Mouse (Mus musculus): ENCODE data around the gene Smok3c. TPM values are rescaled to one million over a fixed set of nuclear protein-coding genes. Genes with fewer than 3 reads are reported as not detected.

Smok3c gene
- polyA plus RNA-seq, 1 experiment from 2014 or later, result not detected

- peaks cover 4% of the 10 kb centered on the region; the same call in 1 of the 2 replicates for H3K36me3 ChIP-seq
- H3K4me1 ChIP-seq, result peaks cover 13% of the 10 kb centered on the region
- H3K9ac ChIP-seq, result no peak overlapping the region
- H3K9me3 ChIP-seq (replicated peaks), result no peaks in the 10 kb centered on the region
- H3K4me3 ChIP-seq, result no peak overlapping the region
- H3K27ac ChIP-seq, result no peak overlapping the region
- 95% methylated on average over 2 of the region's 2 CpGs for WGBS
- no peak for ATAC-seq (ENCODE audit: low FRiP score)
- H3K27me3 ChIP-seq, result 0 out of 2 replicates have a peak, but pooled peaks cover 3% of the 10 kb centered on the region
- no peak overlapping the region for H3K4me2 ChIP-seq (replicated peaks)
These were observed 30.9 kb downstream of the Smok3c start for GRCm38 (mm10) chr5:138083936-138084335.

DNA sequence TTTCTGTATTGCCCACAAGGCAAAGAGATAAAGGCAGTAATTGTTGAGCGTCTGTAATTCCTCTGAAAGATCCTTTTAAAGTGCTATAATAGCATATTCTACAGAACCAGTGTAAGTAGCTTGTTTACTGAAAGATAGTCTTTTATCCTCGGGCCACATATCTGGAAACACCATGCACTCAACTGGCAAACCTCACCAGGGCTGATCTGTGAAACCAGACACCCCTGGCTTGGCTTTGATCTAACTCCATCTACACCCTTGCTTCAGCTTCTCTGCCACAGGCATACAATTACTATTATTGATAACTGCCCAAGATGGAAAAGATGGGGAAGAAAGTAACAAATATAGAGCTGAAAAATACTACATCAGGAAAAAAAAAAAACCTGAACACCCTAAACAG is 31.5 kb downstream of the Smok3c start:
- 0 out of 2 replicates have a peak, but pooled peaks have one; percentile 16 for ATAC-seq (ENCODE audit: low FRiP score)
- Histone ChIP-seq H3K4me1 (peaks cover 13% of the 10 kb centered on the region), H3K4me3 (peak overlapping the region; percentile 63), H3K9me3 (replicated peaks) (no peaks in the 10 kb centered on the region), H3K27ac (no peak overlapping the region), H3K36me3 (peaks cover 4% of the 10 kb centered on the region; the same call in 1 of the 2 replicates), H3K27me3 (0 out of 2 replicates have a peak, but pooled peaks cover 3% of the 10 kb centered on the region), H3K4me2 (replicated peaks) (peak overlapping the region; percentile 40), H3K9ac (peak overlapping the region; percentile 93; the same call in 1 of the 2 replicates)
- WGBS, result 75% methylated on average over 2 of the region's 2 CpGs

- H3K36me3 ChIP-seq, result peaks cover 4% of the 10 kb centered on the region; the same call in 1 of the 2 replicates
- H3K9me3 ChIP-seq (replicated peaks), result no peaks in the 10 kb centered on the region
- 0 out of 2 replicates have a peak, but pooled peaks cover 3% of the 10 kb centered on the region for H3K27me3 ChIP-seq
- H3K9ac ChIP-seq, result peak within 1 kb of the TSS; percentile 93
- under 1% methylated on average over 27 of the region's 27 CpGs for WGBS
- peak within 1 kb of the TSS; percentile 63 for H3K4me3 ChIP-seq
- peak; percentile 91 for ATAC-seq (ENCODE audit: low FRiP score)
- peak within 1 kb of the TSS; percentile 78 for H3K4me2 ChIP-seq (replicated peaks)
- peak within 1 kb of the TSS; percentile 79 for H3K27ac ChIP-seq
- peaks cover 13% of the 10 kb centered on the region for H3K4me1 ChIP-seq
These were observed 32.0 kb downstream of the Smok3c start, which contains the start of gene Zkscan1 for GRCm38 (mm10) chr5:138084996-138085395. Gene Zkscan1, plus strand, starts transcription at chr5:138085084.

GRCm38 (mm10) chr5:138085421-138085911 is 32.5 kb downstream of the Smok3c start:
- no peaks in the 10 kb centered on the region for H3K9me3 ChIP-seq (replicated peaks)
- peak overlapping the region; percentile 78 for H3K4me2 ChIP-seq (replicated peaks)
- peak overlapping the region; percentile 93 for H3K9ac ChIP-seq
- peak overlapping the region; percentile 63 for H3K4me3 ChIP-seq
- H3K27me3 ChIP-seq, result 0 out of 2 replicates have a peak, but pooled peaks cover 3% of the 10 kb centered on the region
- H3K36me3 ChIP-seq, result peaks cover 4% of the 10 kb centered on the region; the same call in 1 of the 2 replicates
- no peak for ATAC-seq (ENCODE audit: low FRiP score)
- peak overlapping the region; percentile 79 for H3K27ac ChIP-seq
- H3K4me1 ChIP-seq, result peaks cover 13% of the 10 kb centered on the region
- under 1% methylated on average over 18 of the region's 18 CpGs for WGBS

DNA sequence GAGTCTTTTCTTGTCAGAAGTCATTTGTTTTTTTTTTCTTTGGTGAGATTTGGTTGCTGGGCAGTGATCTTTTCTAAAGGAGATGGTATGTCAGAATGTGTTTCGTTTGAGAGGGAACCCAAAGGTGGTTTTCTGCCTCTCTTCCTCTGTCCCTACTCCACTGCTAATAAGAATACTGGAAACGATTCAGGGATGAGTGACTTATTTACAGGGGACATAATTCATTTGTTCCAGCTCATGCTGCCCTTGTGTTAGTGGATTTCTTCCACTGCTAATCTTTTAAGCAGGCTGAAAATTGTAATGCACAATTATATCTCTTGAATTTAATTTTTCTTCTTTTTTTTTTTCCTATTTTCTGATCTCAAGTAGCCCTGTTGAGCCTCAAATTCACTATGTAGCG is 33.8 kb downstream of the Smok3c start:
- Histone ChIP-seq H3K9ac (no peak overlapping the region), H3K9me3 (replicated peaks) (no peaks in the 10 kb centered on the region), H3K36me3 (peaks cover 4% of the 10 kb centered on the region; the same call in 1 of the 2 replicates), H3K27me3 (0 out of 2 replicates have a peak, but pooled peaks cover 3% of the 10 kb centered on the region), H3K4me1 (peaks cover 13% of the 10 kb centered on the region), H3K4me2 (replicated peaks) (peak overlapping the region; percentile 78), H3K27ac (no peak overlapping the region), H3K4me3 (peak overlapping the region; percentile 63; the same call in 1 of the 2 replicates)
- WGBS, result 82% methylated on average over 3 of the region's 3 CpGs
- ATAC-seq (ENCODE audit: low FRiP score), result no peak

DNA sequence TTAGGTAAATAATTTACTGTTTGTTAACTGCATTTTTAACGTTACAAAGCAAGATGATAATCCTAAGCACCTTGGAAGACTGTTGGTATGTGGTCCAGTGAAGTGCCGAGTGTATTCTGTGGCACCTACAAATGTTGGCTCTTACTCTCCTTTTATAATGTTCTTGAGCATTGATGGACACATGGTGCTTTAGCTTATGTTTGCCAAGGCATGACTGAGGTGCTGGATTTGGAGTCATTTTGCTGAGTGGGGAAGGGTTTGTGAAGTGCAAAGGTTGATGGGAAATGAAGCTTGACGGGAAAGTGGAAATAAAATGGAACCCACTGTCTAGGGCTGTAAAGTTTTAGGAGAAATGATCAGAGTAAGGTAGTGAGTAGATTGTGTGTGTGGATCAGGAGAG is 35.4 kb downstream of the Smok3c start:
- no peak overlapping the region for H3K4me2 ChIP-seq (replicated peaks)
- H3K9ac ChIP-seq, result no peak overlapping the region
- no peak for ATAC-seq (ENCODE audit: low FRiP score)
- H3K4me1 ChIP-seq, result peaks cover 13% of the 10 kb centered on the region
- 0 out of 2 replicates have a peak, but pooled peaks cover 3% of the 10 kb centered on the region for H3K27me3 ChIP-seq
- 89% methylated on average over 3 of the region's 3 CpGs for WGBS
- H3K27ac ChIP-seq, result no peak overlapping the region
- H3K36me3 ChIP-seq, result peaks cover 8% of the 10 kb centered on the region
- no peaks in the 10 kb centered on the region for H3K9me3 ChIP-seq (replicated peaks)
- H3K4me3 ChIP-seq, result no peak overlapping the region

GRCm38 (mm10) chr5:138089108-138089551 is 36.1 kb downstream of the Smok3c start:
- WGBS, result 85% methylated on average over 6 of the region's 6 CpGs
- H3K27ac ChIP-seq, result no peak overlapping the region
- H3K9me3 ChIP-seq (replicated peaks), result no peaks in the 10 kb centered on the region
- H3K4me1 ChIP-seq, result peaks cover 13% of the 10 kb centered on the region
- no peaks in the 10 kb centered on the region for H3K27me3 ChIP-seq
- peaks cover 16% of the 10 kb centered on the region for H3K36me3 ChIP-seq
- no peak overlapping the region for H3K4me2 ChIP-seq (replicated peaks)
- ATAC-seq (ENCODE audit: low FRiP score), result no peak
- no peak overlapping the region for H3K4me3 ChIP-seq
- no peak overlapping the region for H3K9ac ChIP-seq

GRCm38 (mm10) chr5:138090271-138090670 is 37.3 kb downstream of the Smok3c start:
- Histone ChIP-seq H3K9me3 (replicated peaks) (no peaks in the 10 kb centered on the region), H3K4me2 (replicated peaks) (no peak overlapping the region), H3K4me1 (peaks cover 11% of the 10 kb centered on the region), H3K4me3 (no peak overlapping the region), H3K36me3 (peaks cover 27% of the 10 kb centered on the region), H3K27ac (no peak overlapping the region), H3K9ac (no peak overlapping the region), H3K27me3 (no peaks in the 10 kb centered on the region)
- 81% methylated on average over 3 of the region's 3 CpGs for WGBS
- no peak for ATAC-seq (ENCODE audit: low FRiP score)

DNA sequence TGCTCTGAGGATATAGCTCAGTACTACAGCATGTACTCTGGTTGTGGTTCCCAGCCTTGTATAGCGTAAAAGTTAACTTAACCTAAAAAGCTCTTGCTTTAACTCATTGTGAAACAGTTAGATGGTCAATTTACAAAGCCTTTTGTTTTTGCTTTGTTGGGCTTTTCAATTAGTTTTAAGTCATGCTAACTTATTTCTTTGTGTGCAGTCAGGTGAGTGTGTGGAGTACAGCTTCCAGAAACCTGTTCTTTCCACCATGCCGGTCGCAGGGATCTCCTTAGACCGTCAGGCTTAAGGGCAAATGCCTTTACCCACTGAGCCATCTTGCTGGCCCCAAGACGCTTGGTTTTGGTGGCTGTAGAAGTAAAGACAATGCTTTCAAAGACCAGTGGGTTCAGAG is 37.7 kb downstream of the Smok3c start:
- Histone ChIP-seq H3K27ac (no peak overlapping the region), H3K9ac (no peak overlapping the region), H3K36me3 (peaks cover 32% of the 10 kb centered on the region), H3K4me2 (replicated peaks) (no peak overlapping the region), H3K27me3 (no peaks in the 10 kb centered on the region), H3K4me1 (peaks cover 11% of the 10 kb centered on the region), H3K4me3 (no peak overlapping the region), H3K9me3 (replicated peaks) (no peaks in the 10 kb centered on the region)
- 91% methylated on average over 5 of the region's 5 CpGs for WGBS
- no peak for ATAC-seq (ENCODE audit: low FRiP score)

GRCm38 (mm10) chr5:138092771-138093170 is 39.8 kb downstream of the Smok3c start:
- 92% methylated on average over 4 of the region's 4 CpGs for WGBS
- peaks cover 48% of the 10 kb centered on the region for H3K36me3 ChIP-seq

DNA sequence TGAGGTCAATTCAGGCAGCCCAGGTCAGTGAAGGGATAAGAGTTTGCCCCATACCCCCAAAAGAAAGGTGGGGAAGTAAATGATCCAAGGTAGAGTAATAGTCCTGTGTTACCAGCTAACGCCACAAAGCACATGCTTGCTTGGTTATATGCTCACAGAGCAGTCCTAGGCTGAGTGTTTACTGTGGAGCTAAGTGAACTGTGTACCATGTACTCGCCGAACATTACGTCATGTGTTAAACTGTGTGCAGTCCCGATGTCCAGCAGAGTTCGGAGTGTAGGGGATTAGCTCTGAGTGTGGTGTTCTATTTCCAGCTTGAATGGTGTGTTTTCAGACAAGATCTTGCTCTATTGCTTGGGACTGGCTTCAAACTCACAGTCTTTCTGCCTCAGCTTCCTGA is 41.5 kb downstream of the Smok3c start:
- over 99% methylated on average over 6 of the region's 6 CpGs for WGBS
- H3K4me2 ChIP-seq (replicated peaks), result no peak overlapping the region
- no peak overlapping the region for H3K9ac ChIP-seq
- no peaks in the 10 kb centered on the region for H3K4me1 ChIP-seq
- no peak overlapping the region for H3K27ac ChIP-seq
- no peaks in the 10 kb centered on the region for H3K27me3 ChIP-seq
- peaks cover 64% of the 10 kb centered on the region for H3K36me3 ChIP-seq
- H3K9me3 ChIP-seq (replicated peaks), result no peaks in the 10 kb centered on the region
- ATAC-seq (ENCODE audit: low FRiP score), result no peak
- no peak overlapping the region for H3K4me3 ChIP-seq

More at GRCm38 (mm10) chr5:138092771-138093170, 39.8 kb downstream of the Smok3c start:
- H3K27me3 ChIP-seq, result no peaks in the 10 kb centered on the region
- H3K9me3 ChIP-seq (replicated peaks), result no peaks in the 10 kb centered on the region
- no peaks in the 10 kb centered on the region for H3K4me1 ChIP-seq
- H3K4me2 ChIP-seq (replicated peaks), result no peak overlapping the region
- H3K27ac ChIP-seq, result no peak overlapping the region
- H3K9ac ChIP-seq, result no peak overlapping the region
- H3K4me3 ChIP-seq, result no peak overlapping the region
- no peak for ATAC-seq (ENCODE audit: low FRiP score)

DNA sequence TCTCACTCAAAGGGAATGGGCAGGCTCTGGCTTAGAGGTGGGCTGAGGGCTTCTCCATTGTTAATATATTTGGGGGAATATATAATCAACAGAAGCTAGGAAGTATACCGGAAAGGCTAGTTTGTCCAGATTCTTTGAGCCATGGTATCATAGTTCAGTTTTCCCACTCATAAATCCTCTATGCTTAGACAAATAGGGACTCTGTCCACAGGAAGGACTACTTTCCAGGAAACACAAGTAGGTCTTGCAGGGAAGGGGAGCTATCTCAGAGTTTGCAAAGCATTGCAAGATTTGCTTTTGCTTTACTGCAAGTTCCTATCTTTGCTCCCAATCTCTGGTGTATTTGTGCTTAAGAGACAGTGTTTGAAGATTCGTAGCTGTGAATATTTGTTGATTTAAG is 52.0 kb downstream of the Smok3c start:
- H3K4me2 ChIP-seq (replicated peaks), result no peak overlapping the region
- no peaks in the 10 kb centered on the region for H3K9me3 ChIP-seq (replicated peaks)
- WGBS, result 98% methylated on average over 2 of the region's 2 CpGs
- no peaks in the 10 kb centered on the region for H3K27me3 ChIP-seq
- no peaks in the 10 kb centered on the region for H3K4me1 ChIP-seq
- H3K9ac ChIP-seq, result no peak overlapping the region
- no peak for ATAC-seq (ENCODE audit: low FRiP score)
- peaks cover 59% of the 10 kb centered on the region for H3K36me3 ChIP-seq
- no peak overlapping the region for H3K4me3 ChIP-seq
- no peak overlapping the region for H3K27ac ChIP-seq

- no peak overlapping the region for H3K9ac ChIP-seq
- H3K4me3 ChIP-seq, result no peak overlapping the region
- H3K4me2 ChIP-seq (replicated peaks), result no peak overlapping the region
- peaks cover 39% of the 10 kb centered on the region for H3K36me3 ChIP-seq
- H3K4me1 ChIP-seq, result no peaks in the 10 kb centered on the region
- H3K27ac ChIP-seq, result no peak overlapping the region
- WGBS, result 70% methylated on average over 3 of the region's 3 CpGs
- ATAC-seq (ENCODE audit: low FRiP score), result no peak
- no peaks in the 10 kb centered on the region for H3K9me3 ChIP-seq (replicated peaks)
- H3K27me3 ChIP-seq, result no peaks in the 10 kb centered on the region
These were observed 54.1 kb downstream of the Smok3c start for GRCm38 (mm10) chr5:138107130-138107529.
